Mouse (Mus musculus): ENCODE data around the gene Fam89a.

The Fam89a gene

GRCm38 (mm10) chr8:124752325-124752862, 762 bp upstream of the Fam89a start:
- no peak for DNase-seq (ENCODE audit: low read depth)

GRCm38 (mm10) chr8:124751191-124751590, 441 bp downstream of the Fam89a start:
- no peak for DNase-seq (ENCODE audit: low read depth)

GRCm38 (mm10) chr8:124746661-124747060, 5.0 kb downstream of the Fam89a start:
- no peak for DNase-seq (ENCODE audit: low read depth)

GRCm38 (mm10) chr8:124739268-124739667, 12.4 kb downstream of the Fam89a start:
- no peak for DNase-seq (ENCODE audit: low read depth)

- DNase-seq (ENCODE audit: low read depth), result no peak
Measured at GRCm38 (mm10) chr8:124735371-124735911, 16.2 kb downstream of the Fam89a start.

- no peak for DNase-seq (ENCODE audit: low read depth)
Measured at GRCm38 (mm10) chr8:124732828-124733227, 18.8 kb downstream of the Fam89a start.

- DNase-seq (ENCODE audit: low read depth), result no peak
Measured at GRCm38 (mm10) chr8:124724301-124724700, 27.3 kb downstream of the Fam89a start.

GRCm38 (mm10) chr8:124721862-124722515, 29.6 kb downstream of the Fam89a start, which contains the start of the genes Ttc13 and Arv1:
Ttc13 (minus strand) TSS chr8:124721983.
Arv1 (plus strand) TSS chr8:124722139.
- peak; percentile 82 for DNase-seq (ENCODE audit: low read depth)

GRCm38 (mm10) chr8:124720938-124721861, 30.4 kb downstream of the Fam89a start:
- DNase-seq (ENCODE audit: low read depth), result no peak

- no peak for DNase-seq (ENCODE audit: low read depth)
Measured at GRCm38 (mm10) chr8:124720133-124720532, 31.5 kb downstream of the Fam89a start.

- DNase-seq (ENCODE audit: low read depth), result no peak
Measured at GRCm38 (mm10) chr8:124715736-124716135, 35.9 kb downstream of the Fam89a start.

- no peak for DNase-seq (ENCODE audit: low read depth)
Measured at GRCm38 (mm10) chr8:124713207-124713606, 38.4 kb downstream of the Fam89a start.

GRCm38 (mm10) chr8:124705823-124706222, 45.8 kb downstream of the Fam89a start:
- DNase-seq (ENCODE audit: low read depth), result no peak

GRCm38 (mm10) chr8:124704376-124704775, 47.3 kb downstream of the Fam89a start:
- no peak for DNase-seq (ENCODE audit: low read depth)

GRCm38 (mm10) chr8:124703526-124703925, 48.1 kb downstream of the Fam89a start:
- no peak for DNase-seq (ENCODE audit: low read depth)

GRCm38 (mm10) chr8:124702183-124702582, 49.4 kb downstream of the Fam89a start:
- DNase-seq (ENCODE audit: low read depth), result no peak

- no peak for DNase-seq (ENCODE audit: low read depth)
Measured at GRCm38 (mm10) chr8:124701023-124701422, 50.6 kb downstream of the Fam89a start.

- no peak for DNase-seq (ENCODE audit: low read depth)
Measured at GRCm38 (mm10) chr8:124700271-124700670, 51.4 kb downstream of the Fam89a start.

GRCm38 (mm10) chr8:124695424-124696100, 56.1 kb downstream of the Fam89a start:
- DNase-seq (ENCODE audit: low read depth), result no peak

GRCm38 (mm10) chr8:124691706-124692105, 59.9 kb downstream of the Fam89a start:
- DNase-seq (ENCODE audit: low read depth), result no peak
